Mouse (Mus musculus) bone marrow, adult 2 months (tissue): ENCODE measurements around the gene Pagr1a. TPM values are rescaled to one million over a fixed set of nuclear protein-coding genes. Genes with fewer than 3 reads are reported as not detected.

ENCODE experiments used
- H3K27ac ChIP-seq: fragments of 200-500 bp; 2 replicates; pipeline ENCODE4 v1.5.1; 2012; ENCODE audit warnings: low read depth, mild to moderate bottlenecking, control low read depth, inconsistent platforms, low read length; ENCODE audit not compliant: control insufficient read depth, poor library complexity, insufficient read depth
- H3K4me1 ChIP-seq: fragments of 200-500 bp; 2 replicates; pipeline ENCODE4 v1.6.1; 2011; ENCODE audit warnings: low read length; ENCODE audit not compliant: control insufficient read depth, insufficient read depth
- H3K4me3 ChIP-seq: fragments of 200-500 bp; replicated peaks from 2 replicates; pipeline ENCODE3; 2011; ENCODE audit warnings: mild to moderate bottlenecking, low read depth, low read length, control low read depth; ENCODE audit not compliant: control insufficient read depth
- CTCF ChIP-seq: fragments of 200-500 bp; IDR thresholded peaks from 2 replicates; pipeline ENCODE4 v1.5.1; 2011; ENCODE audit warnings: low read length, control low read depth; ENCODE audit not compliant: control insufficient read depth, insufficient read depth
- POLR2A ChIP-seq: fragments of 200-500 bp; IDR thresholded peaks from 2 replicates; pipeline ENCODE4 v1.6.1; 2011; ENCODE audit warnings: low read depth, mild to moderate bottlenecking, control low read depth, low read length, borderline replicate concordance; ENCODE audit not compliant: control insufficient read depth
- WGBS: fragments of 180-500 bp; shearing (Covaris S2); methylation state at CpG from one replicate; pipeline ENCODE4 v1.1.7; 2018; 5-methylcytosine and 5-hydroxymethylcytosine counted together
- polyA plus RNA-seq: library from polyadenylated mRNA; stranded (reverse); fragments of >200 nt; gene quantifications from 2 replicates; pipeline ENCODE4 v1.2.4, GENCODE M21; 2011; ENCODE audit warnings: low replicate concordance; ENCODE audit not compliant: missing spikeins, insufficient read depth, insufficient read length

Pagr1a gene
- polyA plus RNA-seq, 1 experiment: not detected

DNA sequence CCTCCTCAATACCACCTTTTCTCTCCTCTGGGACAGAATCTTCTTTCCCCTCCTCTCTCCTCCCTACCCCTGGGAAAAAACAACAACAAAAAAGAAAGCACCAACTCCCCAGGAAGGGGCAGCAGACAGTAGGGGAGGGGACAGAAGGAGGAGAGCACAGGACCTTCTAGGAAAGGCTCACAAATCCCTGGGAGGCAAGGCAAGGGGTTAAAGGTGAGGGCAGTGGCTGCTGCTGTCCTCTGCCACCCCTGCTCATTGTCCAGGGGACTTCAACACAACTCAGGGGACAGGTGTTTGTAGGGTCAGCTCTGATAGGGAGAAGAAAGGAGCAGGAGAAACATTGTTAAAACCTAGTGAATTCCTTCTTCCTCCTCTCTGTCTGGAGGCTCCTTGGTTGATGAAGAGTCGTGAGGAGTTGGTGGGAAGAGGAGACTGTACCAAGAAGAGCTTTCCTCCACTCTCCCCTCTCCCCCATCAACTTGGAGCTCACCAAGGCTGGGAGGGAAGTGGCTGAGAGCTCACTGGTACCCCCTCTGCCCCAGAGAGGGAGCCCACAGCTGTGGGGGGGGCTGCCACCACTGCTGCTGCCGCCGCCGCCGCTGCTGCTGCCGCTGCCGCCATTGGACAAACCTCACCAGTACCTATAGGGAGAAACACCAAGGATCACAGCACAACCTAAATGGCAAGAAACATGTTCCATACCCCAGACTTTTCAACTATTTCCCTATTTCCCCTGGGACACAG is 5.5 kb upstream of the Pagr1a start:
- Histone ChIP-seq H3K27ac (no peak overlapping the region), H3K4me1 (peaks cover 10% of the 10 kb centered on the region)
- WGBS: 76% methylated on average over 7 of the region's 7 CpGs

DNA sequence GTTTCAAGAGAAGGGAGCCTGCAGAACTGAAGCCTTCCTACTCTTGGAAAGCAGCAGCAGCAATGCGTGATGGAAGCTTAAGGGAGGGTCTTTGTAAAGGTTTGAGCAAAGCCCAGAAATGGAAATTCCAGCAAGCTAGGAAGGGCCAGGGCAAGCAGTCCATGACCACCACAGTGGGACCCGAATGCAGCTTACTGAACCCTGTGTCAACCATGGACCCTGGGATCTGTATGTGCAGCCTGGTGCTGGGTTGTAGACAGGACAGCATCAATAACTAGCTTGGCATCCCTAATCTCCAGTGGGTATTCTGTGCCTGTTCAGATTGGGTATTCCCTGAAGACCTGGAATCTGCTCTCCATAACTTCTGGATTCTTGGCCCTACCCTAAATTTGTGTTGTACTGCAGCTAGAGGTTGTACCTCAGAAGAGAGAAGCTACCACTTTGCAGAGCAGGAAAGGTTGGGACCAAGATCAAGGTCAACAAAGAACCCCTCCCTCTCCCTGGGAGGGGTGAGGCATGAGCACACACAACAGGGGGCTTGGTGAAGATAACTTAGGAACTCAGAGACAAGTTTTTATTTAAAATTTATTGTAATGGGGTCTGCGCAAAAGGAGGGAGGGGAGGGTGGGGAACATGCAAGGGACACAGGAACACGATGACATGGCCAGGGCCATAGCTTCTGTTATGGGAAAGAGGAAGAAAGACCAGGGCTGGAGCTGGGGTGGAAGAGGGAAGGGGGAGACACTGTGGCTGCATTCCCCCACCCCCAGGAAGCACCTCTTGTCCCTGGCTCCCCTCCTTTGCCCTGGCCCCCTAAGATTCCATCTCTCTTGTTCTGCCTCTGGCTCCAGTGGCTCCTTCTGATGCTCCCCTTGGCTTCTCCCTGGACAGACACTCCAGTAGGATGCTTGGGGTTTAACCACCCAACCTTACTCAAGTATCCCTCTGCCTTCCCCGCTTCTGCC is 4.7 kb upstream of the Pagr1a start:
- H3K4me1 ChIP-seq: peaks cover 9% of the 10 kb centered on the region
- 43% methylated on average over 5 of the region's 5 CpGs for WGBS
- no peak overlapping the region for H3K27ac ChIP-seq
- no peak overlapping the region for H3K4me3 ChIP-seq
- TF ChIP-seq POLR2A: 0 out of 2 replicates have a peak, but pooled peaks have one; percentile 18
- no peak for TF ChIP-seq CTCF

More for the DNA sequence above, 5.5 kb upstream of the Pagr1a start:
- no peak overlapping the region for H3K4me3 ChIP-seq
- no peak for TF ChIP-seq POLR2A
- no peak for TF ChIP-seq CTCF

GRCm38 (mm10) chr7:127020901-127021562 is 3.9 kb upstream of the Pagr1a start, which contains the start of the genes Gm42742 and Prrt2:
Gm42742 (minus strand) TSS chr7:127021097.
Prrt2 (minus strand) TSS chr7:127021211.
- Histone ChIP-seq H3K4me3 (peak within 1 kb of the TSS; percentile 16), H3K4me1 (peaks cover 9% of the 10 kb centered on the region)
- no peak for TF ChIP-seq POLR2A
- no peak for TF ChIP-seq CTCF

GRCm38 (mm10) chr7:127020491-127020890 is 3.3 kb upstream of the Pagr1a start:
- Histone ChIP-seq H3K4me1 (peaks cover 10% of the 10 kb centered on the region), H3K27ac (no peak overlapping the region), H3K4me3 (no peak overlapping the region)
- TF ChIP-seq CTCF: no peak
- no peak for TF ChIP-seq POLR2A
- WGBS: 55% methylated on average over 5 of the region's 5 CpGs

More at GRCm38 (mm10) chr7:127020901-127021562, 3.9 kb upstream of the Pagr1a start, which contains the start of the genes Gm42742 and Prrt2:
- no peak within 1 kb of the TSS for H3K27ac ChIP-seq
- 3% methylated on average over 37 of the region's 37 CpGs for WGBS

- 79% methylated on average over 3 of the region's 3 CpGs for WGBS
- peaks cover 11% of the 10 kb centered on the region for H3K4me1 ChIP-seq
- no peak for TF ChIP-seq POLR2A
- TF ChIP-seq CTCF: no peak
- H3K4me3 ChIP-seq: no peak overlapping the region
- H3K27ac ChIP-seq: no peak overlapping the region
Measured at GRCm38 (mm10) chr7:127020031-127020430, 2.9 kb upstream of the Pagr1a start.

DNA sequence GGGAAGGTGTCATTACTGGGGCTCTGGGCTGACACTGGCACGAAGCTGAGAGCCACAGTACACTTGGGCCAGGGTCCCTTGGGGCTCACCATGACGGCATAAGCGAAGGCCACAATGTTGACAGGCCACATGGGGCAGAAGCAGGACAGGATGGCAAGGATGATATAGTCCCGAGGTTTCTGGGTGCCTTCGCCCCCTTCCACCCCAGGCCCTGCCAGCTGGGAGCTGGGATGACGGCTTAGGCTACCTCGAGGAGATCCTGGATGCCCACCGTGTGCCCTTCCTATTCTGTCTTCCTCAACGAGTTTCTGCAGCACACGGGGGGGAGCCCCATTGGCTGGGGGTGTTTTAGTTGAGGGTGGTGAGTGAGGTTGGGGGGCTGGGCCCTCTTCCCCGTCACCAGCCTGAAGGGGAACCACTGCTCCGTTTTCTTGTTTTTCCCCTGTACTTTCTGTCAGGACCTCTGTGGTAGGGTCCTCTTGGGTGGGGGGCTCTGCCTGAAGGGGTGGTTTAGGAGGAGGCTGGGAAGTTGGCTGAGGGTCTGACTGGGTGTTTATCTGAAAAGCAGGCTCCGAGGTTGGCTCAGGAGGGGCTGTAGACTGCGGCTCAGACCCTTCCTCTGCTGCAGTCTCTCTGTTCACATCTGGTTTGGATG is 2.3 kb upstream of the Pagr1a start:
- TF ChIP-seq POLR2A (no peak), CTCF (no peak)
- Histone ChIP-seq H3K4me3 (no peak overlapping the region), H3K4me1 (peaks cover 12% of the 10 kb centered on the region), H3K27ac (no peak overlapping the region)
- WGBS: 75% methylated on average over 14 of the region's 14 CpGs

GRCm38 (mm10) chr7:127018416-127019305 is 1.5 kb upstream of the Pagr1a start:
- WGBS: 87% methylated on average over 15 of the region's 15 CpGs

More at GRCm38 (mm10) chr7:127018416-127019305, 1.5 kb upstream of the Pagr1a start:
- TF ChIP-seq CTCF (no peak), POLR2A (no peak)
- no peak overlapping the region for H3K4me3 ChIP-seq
- H3K4me1 ChIP-seq: peaks cover 7% of the 10 kb centered on the region
- H3K27ac ChIP-seq: no peak overlapping the region
